Mouse (Mus musculus): Measurements from ENCODE around the gene Ranbp17.

Gene Ranbp17

GRCm38 (mm10) chr11:33196447-33197132 lies 317.0 kb downstream of the Ranbp17 start:
- ATAC-seq (ENCODE audit: low TSS enrichment), result no peak

GRCm38 (mm10) chr11:33195531-33196446 lies 317.8 kb downstream of the Ranbp17 start:
- no peak for ATAC-seq (ENCODE audit: low TSS enrichment)

GRCm38 (mm10) chr11:33195061-33195460 lies 318.5 kb downstream of the Ranbp17 start:
- ATAC-seq (ENCODE audit: low TSS enrichment), result no peak

DNA sequence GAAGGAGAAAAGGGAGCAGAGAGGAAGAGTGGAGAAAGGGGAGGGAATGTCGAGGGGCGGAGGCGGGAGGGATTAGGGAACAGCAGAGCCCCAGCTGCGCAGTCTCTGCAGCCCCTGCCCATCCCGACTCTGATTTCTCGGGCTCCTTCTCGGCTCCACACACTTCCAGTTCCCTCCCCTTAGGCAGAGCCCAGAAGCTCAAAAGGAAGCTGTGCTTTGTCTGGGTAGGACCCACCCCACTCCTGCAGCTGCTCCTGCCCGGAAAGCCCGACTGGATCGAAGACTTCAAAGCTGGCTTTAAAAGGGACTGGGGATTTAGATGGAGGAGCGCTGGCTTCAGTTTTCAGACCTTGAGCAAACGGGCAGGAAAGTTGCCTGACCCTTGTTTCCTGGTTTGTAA lies 319.9 kb downstream of the Ranbp17 start:
- ATAC-seq (ENCODE audit: low TSS enrichment), result no peak

- no peak for ATAC-seq (ENCODE audit: low TSS enrichment)
These were observed 331.7 kb downstream of the Ranbp17 start for GRCm38 (mm10) chr11:33181804-33182203.

- ATAC-seq (ENCODE audit: low TSS enrichment), result no peak
These were observed 332.8 kb downstream of the Ranbp17 start for GRCm38 (mm10) chr11:33180701-33181116.

DNA sequence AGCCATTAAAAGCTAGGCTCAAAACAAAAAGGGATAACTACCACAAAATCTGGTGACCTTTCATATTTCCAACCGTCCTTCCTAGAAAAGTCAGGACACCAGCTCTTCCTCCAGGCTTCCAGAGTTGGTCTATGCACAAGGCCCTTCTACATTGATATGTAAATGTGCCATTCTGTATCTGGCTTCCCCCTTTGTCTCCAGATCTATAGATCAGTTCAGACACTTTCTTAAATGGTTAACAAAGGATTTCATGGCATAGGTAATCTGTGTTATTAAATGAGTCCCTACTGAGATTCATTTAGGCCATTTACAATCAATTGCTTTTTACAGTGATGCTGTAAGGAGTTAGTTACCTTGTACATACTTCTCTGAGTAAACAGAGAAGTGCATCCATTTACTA lies 333.7 kb downstream of the Ranbp17 start:
- ATAC-seq (ENCODE audit: low TSS enrichment), result no peak

- ATAC-seq (ENCODE audit: low TSS enrichment), result peak; percentile 96
These were observed 336.9 kb downstream of the Ranbp17 start for GRCm38 (mm10) chr11:33176525-33177245.

DNA sequence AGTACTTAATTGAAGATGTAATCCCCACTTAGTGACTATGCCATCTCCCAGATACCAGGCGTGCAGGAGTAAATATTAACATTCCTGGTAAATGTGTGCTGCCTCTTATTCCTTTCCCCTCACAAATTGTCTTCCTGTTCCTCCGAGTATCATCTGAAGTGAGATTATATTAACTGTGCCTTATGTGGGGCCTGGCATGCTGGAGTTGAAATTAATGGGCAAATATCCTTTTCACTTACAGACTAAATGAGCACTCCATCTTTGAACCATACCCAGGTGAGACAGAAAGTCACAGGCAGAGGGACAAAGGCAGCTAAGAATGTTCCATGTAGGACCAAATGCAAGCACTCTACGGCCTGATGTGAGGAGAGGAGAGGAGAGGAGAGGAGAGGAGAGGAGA lies 337.8 kb downstream of the Ranbp17 start:
- no peak for ATAC-seq (ENCODE audit: low TSS enrichment)

- peak; percentile 52; the same call in 1 of the 2 replicates for ATAC-seq (ENCODE audit: low TSS enrichment)
These were observed 343.1 kb downstream of the Ranbp17 start for GRCm38 (mm10) chr11:33170489-33170888.

- ATAC-seq (ENCODE audit: low TSS enrichment), result peak; percentile 98
These were observed 350.5 kb downstream of the Ranbp17 start, which contains the start of gene Npm1 for GRCm38 (mm10) chr11:33162998-33163506. Gene Npm1 (minus strand): TSS chr11:33163206.

GRCm38 (mm10) chr11:33162211-33162997 lies 351.1 kb downstream of the Ranbp17 start:
- ATAC-seq (ENCODE audit: low TSS enrichment), result peak; percentile 43
